Mouse (Mus musculus) frontal cortex, postnatal 14 days (tissue): ENCODE data around the gene Gm5269.
A peak's percentile ranks its signal among the peaks of the same experiment; 100 is the strongest.

Experiments
- DNase-seq, 2 experiments: peaks; one replicate each; pipeline ENCODE4 v3.0.0; 2022; ENCODE audit warnings: low spot score in 2 of 2

Gm5269 gene

GRCm38 (mm10) chr1:45890173-45890572 is at the start of gene Gm5269:
Gene Gm5269 (minus strand): TSS chr1:45890273.
- DNase-seq: no peak

DNA sequence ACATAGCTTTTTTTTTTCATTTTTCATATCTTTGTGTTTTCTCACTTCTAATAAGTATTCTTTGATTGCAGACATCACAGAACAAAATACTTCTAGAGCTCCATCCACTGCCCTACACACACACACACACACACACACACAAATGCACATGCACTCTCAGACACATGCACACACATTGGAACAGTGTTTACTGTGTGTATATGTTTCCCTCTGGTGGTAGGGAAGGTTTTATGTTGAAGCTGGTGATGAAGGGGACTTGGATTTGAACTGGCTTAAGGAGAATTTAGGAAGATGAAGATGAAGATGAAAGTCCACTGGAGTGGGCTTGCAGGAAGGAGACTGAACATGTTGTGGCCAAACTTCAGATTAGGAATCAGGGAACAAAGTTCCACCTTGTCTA is 41.1 kb upstream of the Gm5269 start:
- DNase-seq: no peak

GRCm38 (mm10) chr1:45926911-45927310 is 36.8 kb upstream of the Gm5269 start:
- no peak for DNase-seq

- no peak for DNase-seq
Measured at GRCm38 (mm10) chr1:45926393-45926763, 36.3 kb upstream of the Gm5269 start, which contains the start of gene Slc40a1. Gene Slc40a1 (minus strand): TSS chr1:45926523.

- peak; percentile 16 to 51 for DNase-seq
Measured at GRCm38 (mm10) chr1:45925500-45926392, 35.7 kb upstream of the Gm5269 start.

- no peak for DNase-seq
Measured at GRCm38 (mm10) chr1:45925131-45925499, 35.0 kb upstream of the Gm5269 start.

DNA sequence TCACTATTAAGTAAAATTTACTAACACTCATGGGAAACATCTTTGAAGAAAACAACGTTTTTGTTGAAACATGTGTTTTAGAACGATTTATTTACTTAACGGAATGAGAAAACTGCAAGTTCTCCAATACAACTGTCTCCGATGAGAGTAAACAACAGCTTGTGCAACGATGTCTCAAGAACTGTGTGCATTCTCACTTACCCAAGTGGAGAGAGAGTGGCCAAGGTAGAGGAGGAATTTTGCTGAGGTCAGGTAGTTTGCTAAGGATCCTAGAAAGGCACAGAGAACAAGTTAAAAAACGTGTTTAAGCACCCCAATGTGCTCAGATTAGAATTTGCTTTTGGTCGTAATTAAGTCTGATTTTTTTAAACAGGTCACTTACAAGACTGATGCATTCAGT is 34.4 kb upstream of the Gm5269 start:
- DNase-seq: no peak

DNA sequence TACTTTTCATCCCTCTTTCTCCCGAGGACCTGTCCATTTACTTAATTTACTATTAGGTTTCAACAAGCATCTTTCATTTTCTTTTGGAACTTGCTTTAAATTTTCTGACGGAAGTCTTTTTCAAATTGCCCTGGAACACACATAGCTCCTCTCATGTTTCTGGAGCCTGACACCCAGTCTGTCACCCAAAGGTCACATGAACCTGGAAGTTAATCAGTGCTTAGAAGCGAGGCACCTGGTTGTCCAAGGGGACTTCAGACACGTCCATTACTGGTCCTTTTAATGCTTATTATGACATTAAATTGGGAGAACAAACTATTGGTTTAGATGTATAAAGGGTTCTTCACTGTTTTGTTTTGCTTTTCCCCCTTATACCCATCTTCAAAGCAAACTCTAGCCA is 33.2 kb upstream of the Gm5269 start:
- no peak for DNase-seq

DNA sequence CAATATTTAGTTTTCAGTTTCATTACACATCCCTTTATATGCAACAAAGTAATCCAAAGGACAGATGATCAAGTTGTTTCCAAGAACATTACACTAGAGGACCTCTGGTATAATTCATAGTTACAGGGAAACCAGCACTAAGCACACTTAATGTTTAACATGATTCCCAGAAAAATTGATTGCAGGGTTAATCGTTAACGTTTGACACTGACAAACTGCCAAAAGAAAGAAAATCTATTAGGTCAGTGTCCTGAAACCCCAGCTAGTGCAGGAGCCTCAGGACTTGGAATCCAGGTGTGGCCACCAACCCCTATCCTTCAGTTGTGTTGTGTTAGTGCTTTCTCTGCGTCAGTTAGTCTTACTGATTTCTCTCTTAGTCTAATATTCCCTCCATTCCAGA is 30.6 kb upstream of the Gm5269 start:
- DNase-seq: no peak

DNA sequence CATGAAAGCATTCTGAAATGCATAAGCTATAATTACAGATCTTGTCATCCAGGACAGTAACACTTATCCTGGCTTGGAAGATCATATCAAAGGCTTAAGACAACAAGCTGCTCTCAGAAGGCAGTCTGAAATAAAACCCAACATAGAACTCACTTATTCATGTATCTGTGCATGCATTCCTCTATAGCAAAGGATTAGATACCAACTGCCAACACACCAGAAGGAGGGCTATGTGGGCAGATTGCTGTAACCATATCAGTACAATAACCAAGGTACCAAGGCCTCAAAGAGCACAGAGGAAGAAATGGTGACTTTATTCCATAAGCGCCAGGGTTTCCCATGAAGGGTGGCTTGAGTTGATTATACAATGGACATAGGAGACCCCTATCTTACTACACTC is 29.7 kb upstream of the Gm5269 start:
- DNase-seq: no peak

DNA sequence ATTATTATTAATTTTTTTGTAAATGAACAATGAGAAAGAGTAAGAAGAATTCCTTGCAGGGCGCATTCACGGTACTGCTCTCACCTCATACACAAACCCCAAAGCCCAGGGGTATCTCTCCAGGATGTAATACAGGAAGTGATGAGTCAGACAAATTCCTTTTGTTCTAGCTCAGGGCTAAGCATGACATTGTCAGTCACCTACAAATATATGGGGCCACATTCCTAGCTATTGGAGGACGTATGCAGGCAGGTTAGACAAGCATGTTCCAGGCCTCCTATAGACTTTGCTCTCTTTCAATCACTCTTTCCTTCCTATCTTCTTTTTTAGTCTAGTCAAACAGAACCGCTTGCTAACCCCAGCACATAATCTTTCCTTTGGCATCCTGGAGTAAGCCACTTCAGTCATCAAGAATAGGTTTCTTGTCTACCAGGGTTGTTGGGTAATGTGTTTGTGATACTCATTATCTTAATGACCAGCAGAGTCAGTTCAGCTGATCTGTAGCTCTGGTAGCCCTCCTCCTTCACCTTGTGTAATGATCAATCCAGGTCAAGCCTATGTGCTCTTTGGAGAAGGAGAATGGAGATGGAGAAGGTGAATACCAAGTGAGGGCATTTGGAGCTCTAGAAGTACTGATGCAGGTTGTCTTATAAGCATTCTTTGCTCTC is 27.2 kb upstream of the Gm5269 start:
- no peak for DNase-seq

GRCm38 (mm10) chr1:45916174-45916573 is 26.1 kb upstream of the Gm5269 start:
- no peak for DNase-seq

DNA sequence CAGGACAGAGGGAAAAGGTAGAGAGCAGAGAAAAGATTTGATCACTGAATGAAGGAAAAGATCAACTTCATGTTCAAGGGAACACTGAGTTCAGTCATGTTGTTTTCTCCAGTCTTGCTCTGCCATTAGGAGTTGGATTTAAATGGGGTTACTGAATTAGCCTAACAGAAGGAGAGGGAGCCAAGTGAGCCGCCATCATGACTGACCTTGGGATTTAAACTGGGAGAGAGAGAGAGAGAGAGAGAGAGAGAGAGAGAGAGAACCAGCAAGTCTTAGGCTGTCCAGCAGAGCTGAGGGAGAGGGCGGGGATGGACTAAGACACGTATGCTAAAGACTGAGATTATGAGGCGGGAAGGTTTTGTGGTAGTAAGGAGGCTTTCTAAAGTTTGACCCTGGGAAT is 24.2 kb upstream of the Gm5269 start:
- DNase-seq: no peak

- no peak for DNase-seq
Measured at GRCm38 (mm10) chr1:45905107-45905821, 15.2 kb upstream of the Gm5269 start.

- DNase-seq: no peak
Measured at GRCm38 (mm10) chr1:45904161-45904560, 14.1 kb upstream of the Gm5269 start.

GRCm38 (mm10) chr1:45898044-45898443 is 8.0 kb upstream of the Gm5269 start:
- no peak for DNase-seq

DNA sequence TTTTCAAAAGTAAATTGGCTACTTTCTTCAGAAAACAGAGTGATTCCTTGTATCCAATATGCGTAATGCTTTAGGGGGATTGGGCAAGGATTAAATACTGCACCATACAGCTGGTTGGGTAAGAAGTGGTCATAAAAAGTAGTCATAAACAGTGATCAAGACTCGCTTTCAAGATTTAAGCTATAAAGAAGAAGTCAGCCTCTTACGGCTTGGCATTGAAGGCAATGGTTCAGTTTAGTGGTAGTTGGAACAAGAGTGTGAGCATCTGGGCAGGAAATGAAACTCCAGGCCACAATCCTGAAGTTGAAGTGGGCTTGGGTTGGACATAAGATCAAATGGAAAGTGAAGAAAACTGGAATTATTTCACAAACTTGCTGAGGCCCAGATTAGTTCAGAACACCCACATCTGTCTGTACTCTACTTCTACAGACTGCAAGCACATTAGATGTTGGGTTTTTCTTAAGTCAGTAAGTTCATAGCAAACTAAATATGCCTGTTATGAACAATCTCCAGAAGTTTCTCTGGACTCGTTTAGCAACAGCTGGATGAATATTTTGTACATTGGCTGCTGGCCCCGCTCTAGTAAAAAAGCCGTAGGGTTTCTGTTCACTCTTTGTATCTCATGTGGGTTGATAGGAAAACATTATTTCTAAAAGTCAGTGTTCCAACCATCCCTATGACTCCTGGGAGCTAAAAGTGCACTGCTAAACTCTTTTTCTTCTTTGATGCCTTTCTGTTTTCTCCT is 4.3 kb upstream of the Gm5269 start:
- DNase-seq: no peak

DNA sequence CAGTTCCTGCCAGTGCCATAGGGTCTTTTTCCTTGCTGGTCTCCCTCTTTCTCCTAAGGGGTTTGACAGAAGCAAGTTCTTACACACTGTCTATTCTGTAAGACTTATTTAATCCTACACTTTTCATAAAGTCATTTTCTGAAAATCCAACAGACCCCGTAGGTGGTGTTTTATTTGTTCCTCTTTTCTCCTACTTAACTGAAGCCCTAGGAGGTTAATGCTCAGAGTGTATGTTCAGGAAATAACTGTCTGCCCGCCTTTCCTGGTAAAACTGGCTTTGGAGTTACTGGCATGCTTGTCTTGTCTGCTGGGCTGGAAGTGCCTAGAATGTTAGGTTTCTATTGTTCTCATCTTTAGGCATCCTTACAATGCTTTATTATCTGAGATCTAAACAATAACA is 1.9 kb upstream of the Gm5269 start:
- no peak for DNase-seq

DNA sequence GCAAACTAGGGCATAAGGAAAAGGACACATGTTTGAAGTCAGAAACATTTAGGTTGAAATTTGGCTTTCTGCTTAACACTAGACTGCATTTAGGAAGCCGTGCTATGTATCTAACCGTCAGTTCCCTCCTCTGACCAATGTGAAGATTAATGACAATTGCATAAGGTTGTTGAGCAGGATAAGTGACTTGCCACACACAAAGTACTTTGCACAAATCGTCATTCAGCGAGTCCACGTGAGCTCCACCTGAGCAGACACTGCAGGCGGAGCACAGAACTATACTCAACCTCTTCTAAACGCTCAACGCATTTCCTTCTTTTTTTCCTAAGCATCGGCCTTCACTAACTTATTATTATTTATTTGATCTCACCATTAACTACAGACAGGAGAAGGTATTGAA is 3.3 kb downstream of the Gm5269 start:
- DNase-seq: no peak

- no peak for DNase-seq
Measured at GRCm38 (mm10) chr1:45883378-45883777, 6.7 kb downstream of the Gm5269 start.

DNA sequence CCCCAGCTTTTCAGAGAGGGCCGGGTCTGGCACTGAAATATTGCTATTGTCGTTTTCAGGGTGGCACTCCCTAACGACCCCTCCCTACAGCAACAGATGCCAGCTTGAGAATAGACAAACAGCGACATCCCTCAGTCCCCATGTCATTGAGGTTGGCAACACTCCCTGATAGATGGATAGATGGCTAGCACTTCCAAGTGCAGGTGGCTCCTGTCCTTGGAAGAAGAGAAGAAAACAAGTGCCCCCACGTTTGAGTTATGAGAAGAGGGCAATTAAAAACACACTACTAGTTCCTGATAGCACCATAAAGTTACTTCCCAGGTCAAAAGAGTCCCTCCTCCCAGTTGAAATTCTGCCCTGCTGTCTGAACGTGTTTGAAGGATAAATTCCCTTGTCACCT is 8.0 kb downstream of the Gm5269 start:
- DNase-seq: no peak
